Mouse (Mus musculus) lung, adult 2 months (tissue): ENCODE measurements around the gene Zfp334. TPM values are rescaled to one million over a fixed set of nuclear protein-coding genes. Genes with fewer than 3 reads are reported as not detected.
A peak's percentile ranks its signal among the peaks of the same experiment; 100 is the strongest.

ENCODE experiments used
- DNase-seq: peaks from one replicate; pipeline ENCODE4 v3.0.0; 2022
- H3K4me1 ChIP-seq: fragments of 200-500 bp; 2 replicates; pipeline ENCODE4 v1.6.1; 2011; ENCODE audit warnings: low read length; ENCODE audit not compliant: control insufficient read depth, insufficient read depth
- H3K4me3 ChIP-seq: fragments of 200-500 bp; replicated peaks from 2 replicates; pipeline ENCODE3; 2011; ENCODE audit warnings: low read depth, mild to moderate bottlenecking, control low read depth, low read length; ENCODE audit errors: extremely low read depth
- CTCF ChIP-seq: fragments of 200-500 bp; IDR thresholded peaks from 2 replicates; pipeline ENCODE4 v1.5.1; 2011; ENCODE audit warnings: mild to moderate bottlenecking, low read length, control low read depth; ENCODE audit not compliant: insufficient read depth
- POLR2A ChIP-seq: fragments of 200-500 bp; IDR thresholded peaks from 2 replicates; pipeline ENCODE4 v1.6.1; 2011; ENCODE audit warnings: low read depth, mild to moderate bottlenecking, control low read depth, low read length, borderline replicate concordance; ENCODE audit errors: extremely low read depth
- WGBS: fragments of 180-500 bp; shearing (Covaris S2); methylation state at CpG from one replicate; pipeline ENCODE4 v1.1.7; 2018; 5-methylcytosine and 5-hydroxymethylcytosine counted together
- polyA plus RNA-seq: library from polyadenylated mRNA; depleted of rRNA; stranded (reverse); fragments of >200 nt; gene quantifications from 2 replicates; pipeline ENCODE4 v1.2.3, GENCODE M21; 2012

Gene Zfp334
- polyA plus RNA-seq, 1 experiment = 3.5 TPM

DNA sequence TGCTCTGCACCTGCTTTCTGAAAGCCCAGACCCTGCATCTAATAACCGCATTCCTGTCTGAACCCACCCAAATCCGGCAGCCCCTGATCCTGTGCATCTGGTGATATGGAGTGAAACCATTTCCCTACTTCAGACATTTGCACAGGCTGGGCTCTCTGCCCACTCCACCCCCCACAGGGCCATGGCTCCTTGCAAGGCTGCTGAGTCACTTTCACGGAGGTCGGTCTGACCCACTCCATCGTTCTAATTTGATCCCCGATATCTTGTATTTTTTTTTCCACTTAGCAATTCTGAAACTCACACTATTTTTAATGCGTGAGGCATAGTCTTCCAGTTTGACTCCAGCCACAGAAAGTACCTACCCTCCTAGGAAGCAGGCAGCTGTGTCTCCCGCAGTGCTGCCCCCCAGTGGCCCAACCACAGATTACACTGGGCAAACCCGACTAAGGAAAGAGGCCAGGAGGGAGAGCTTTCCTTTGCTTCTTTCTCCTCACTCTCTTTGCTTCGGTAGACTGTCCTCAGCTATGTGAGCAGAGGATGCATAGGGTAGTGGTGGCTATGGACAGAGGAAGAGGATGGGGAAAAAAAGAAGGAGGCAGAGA is 19.7 kb upstream of the Zfp334 start:
- 32% methylated on average over 10 of the region's 10 CpGs for WGBS
- TF ChIP-seq POLR2A (no peak), CTCF (peak; percentile 77)
- no peaks in the 10 kb centered on the region for H3K4me1 ChIP-seq
- H3K4me3 ChIP-seq = no peak overlapping the region
- DNase-seq = peak; percentile 76

DNA sequence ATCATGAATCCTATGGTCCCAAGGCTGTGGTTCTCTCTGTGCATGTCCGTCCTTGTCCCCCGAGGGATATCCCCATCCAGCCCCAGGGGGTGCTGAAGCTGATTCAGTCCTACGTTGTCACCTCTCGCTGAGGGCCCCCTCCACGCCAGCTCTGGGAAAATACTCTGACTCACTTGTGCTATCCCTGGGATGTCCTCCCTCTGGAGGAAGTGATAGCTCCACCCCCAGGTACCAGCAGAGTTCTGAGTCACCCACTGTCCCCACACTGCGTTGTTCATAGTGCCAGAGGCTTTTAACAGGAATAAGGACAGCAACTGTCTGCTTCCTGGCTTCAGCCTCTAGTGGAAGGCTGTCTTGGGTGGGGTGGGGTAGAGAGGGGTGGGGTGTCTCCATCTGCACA is 17.3 kb upstream of the Zfp334 start:
- DNase-seq = no peak
- Histone ChIP-seq H3K4me3 (no peak overlapping the region), H3K4me1 (no peaks in the 10 kb centered on the region)
- TF ChIP-seq CTCF (no peak), POLR2A (no peak)
- WGBS = 14% methylated on average over 6 of the region's 6 CpGs

DNA sequence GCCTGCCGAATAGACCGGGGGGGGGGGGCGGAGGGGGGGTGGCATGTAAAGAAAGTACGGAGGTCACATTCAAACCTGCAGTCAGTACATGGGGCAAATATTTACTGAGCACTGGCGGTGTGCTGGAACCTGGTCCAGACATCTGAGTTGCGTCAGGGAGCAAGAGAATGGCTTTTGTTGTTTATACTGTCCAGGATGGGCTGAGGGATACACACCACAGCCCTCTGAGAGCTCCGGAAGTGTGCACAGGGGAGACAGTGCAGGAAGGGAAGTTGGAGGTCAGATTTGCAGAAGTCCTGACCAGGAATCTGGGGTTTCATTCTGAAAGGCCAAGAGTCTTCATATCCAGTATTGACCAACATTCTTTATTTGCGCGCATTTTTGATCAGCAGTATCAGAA is 16.9 kb upstream of the Zfp334 start:
- 19% methylated on average over 9 of the region's 9 CpGs for WGBS
- no peak for TF ChIP-seq POLR2A
- no peak for DNase-seq
- H3K4me1 ChIP-seq = no peaks in the 10 kb centered on the region
- H3K4me3 ChIP-seq = no peak overlapping the region

DNA sequence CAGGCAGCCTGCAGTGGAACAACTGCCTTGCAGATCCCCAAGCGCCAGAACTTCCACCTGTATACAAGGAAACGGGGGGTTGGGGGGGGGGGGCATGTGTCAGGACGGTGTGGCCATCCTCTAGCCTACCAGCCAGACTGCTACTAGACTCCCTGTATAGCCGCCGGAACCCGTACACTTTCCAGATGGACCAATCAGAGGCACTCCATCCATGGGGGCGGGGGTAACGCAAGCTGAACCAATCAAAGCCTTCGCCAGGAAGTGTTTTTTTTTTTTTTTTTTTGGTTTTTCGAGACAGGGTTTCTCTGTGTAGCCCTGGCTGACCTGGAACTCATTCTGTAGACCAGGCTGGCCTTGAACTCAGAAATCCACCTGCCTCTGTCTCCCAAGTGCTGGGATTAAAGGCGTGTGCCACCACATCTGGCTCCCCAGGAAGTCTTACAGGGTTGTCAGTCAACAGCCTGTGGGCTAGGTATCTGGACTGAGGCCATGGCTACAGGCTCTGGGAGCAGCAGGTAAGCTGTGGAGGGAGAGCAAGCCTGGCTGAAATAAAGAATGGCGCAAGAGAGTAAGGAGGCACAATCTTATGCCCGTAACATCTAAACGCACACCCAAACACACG is 10.2 kb upstream of the Zfp334 start:
- TF ChIP-seq POLR2A = no peak
- TF ChIP-seq CTCF = no peak
- H3K4me1 ChIP-seq = no peaks in the 10 kb centered on the region
- DNase-seq = no peak
- 84% methylated on average over 15 of the region's 15 CpGs for WGBS
- no peak overlapping the region for H3K4me3 ChIP-seq

DNA sequence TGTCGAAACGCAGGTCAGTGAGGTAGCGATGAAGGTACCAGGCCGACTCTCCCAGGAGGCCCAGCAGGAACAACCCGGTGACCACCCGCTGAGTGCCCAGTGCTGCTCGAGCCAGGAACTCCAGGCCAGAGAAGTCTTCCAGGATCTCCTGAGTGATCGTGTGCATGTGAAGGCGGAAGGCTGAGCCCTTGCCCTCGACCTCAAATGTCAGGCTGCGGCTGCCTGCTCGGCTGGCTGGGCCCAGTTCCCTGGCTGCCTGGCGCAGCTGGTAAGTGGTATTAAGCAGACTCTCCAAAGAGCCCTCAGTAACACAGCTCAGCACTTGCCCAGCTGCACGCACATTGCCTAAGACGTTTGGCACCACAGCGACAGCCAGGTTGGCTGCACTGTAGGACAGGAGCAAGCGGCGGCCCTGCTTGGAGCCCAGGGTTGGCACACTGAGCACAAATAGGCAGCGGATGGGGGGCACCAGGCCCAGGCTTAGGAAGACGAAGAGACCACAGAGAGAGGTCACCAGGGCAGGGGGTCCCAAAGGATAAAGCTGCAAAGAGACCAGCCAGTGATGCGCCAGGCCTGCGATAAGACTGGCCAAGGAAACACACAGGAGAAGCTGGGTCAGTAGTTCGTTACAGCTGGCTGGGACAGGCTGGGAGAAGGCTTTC is 9.6 kb upstream of the Zfp334 start:
- 61% methylated on average over 23 of the region's 23 CpGs for WGBS
- no peaks in the 10 kb centered on the region for H3K4me1 ChIP-seq
- peak; percentile 16 for DNase-seq
- H3K4me3 ChIP-seq = no peak overlapping the region
- no peak for TF ChIP-seq POLR2A
- no peak for TF ChIP-seq CTCF

DNA sequence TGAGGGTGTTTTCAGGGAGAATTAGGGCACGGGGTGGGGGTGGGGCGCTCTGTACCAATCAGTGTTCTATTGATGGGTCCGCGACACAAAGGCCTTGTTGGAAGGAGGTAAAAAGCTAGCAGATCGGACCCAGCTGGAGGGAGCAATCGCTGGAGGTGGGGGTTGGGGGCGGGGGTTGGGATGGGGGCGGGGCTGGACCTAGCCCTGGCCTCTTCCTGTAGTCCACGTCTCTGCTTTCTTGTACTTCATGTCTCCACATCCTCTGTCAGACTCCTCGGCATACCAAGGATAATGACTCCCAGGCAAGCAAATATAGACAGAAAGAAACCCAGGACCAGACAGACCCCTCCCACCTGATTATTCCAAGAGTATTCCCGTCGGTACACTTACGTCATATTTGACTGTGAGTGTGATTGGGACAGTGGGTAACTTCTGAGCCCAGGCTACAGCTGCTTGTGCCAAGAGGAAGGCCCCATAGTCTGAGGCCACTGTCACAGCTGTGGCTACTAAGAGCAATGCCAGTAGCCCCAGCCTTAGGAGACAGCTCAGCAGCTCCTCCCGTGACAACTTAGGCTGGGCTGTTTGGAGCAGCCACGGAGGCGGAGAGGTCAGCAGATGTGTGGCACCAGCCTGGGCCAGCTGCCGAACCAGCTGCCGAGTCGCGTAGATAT is 8.9 kb upstream of the Zfp334 start:
- DNase-seq = no peak

DNA sequence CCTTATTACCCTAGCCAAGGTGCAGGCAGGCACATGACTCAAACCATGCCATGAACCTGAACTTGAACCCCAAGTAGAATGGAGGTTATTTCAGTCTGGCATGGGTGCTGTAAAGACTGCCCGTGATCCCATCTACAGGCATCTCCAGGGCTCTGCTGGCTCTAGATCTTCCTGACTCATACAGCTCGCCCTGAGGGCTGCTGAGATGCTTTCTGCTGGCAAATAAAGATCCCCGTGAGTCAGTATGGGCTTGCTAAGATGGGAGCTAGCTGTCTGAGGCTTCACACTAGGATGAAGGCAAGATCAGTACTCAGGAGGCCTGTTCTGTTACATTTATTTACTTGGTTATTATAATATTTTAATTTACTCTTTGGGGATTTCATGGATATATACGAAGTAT is 4.1 kb upstream of the Zfp334 start:
- DNase-seq = no peak
- TF ChIP-seq POLR2A = no peak
- no peak for TF ChIP-seq CTCF
- no peaks in the 10 kb centered on the region for H3K4me1 ChIP-seq
- WGBS = 89% methylated on average over 4 of the region's 4 CpGs
- no peak overlapping the region for H3K4me3 ChIP-seq

More for the DNA sequence above, 8.9 kb upstream of the Zfp334 start:
- H3K4me1 ChIP-seq = no peaks in the 10 kb centered on the region
- TF ChIP-seq POLR2A (no peak), CTCF (no peak)
- no peak overlapping the region for H3K4me3 ChIP-seq
- WGBS = 42% methylated on average over 20 of the region's 20 CpGs

DNA sequence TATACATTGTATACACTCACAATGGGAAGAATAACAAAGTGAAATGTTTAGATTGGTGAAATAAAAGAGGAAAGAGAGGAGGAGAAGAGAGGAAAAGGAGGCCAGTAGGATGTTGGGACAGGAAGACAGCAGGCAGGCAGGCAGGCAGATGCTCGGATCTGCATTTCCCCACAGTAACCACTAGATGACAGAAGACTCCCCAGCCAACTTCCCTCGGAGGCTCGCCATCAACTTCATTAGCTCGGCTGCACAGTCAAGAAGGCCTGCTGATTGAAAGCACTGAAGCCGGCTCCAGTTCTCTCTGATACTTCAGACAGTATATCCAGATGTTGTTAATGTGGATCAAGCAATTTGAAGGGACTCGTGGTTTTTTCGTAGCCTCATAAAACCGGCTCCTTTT is 3.5 kb upstream of the Zfp334 start:
- WGBS = 18% methylated on average over 8 of the region's 8 CpGs
- Histone ChIP-seq H3K4me1 (no peaks in the 10 kb centered on the region), H3K4me3 (no peak overlapping the region)
- DNase-seq = no peak
- peak; percentile 87 for TF ChIP-seq CTCF
- no peak for TF ChIP-seq POLR2A

DNA sequence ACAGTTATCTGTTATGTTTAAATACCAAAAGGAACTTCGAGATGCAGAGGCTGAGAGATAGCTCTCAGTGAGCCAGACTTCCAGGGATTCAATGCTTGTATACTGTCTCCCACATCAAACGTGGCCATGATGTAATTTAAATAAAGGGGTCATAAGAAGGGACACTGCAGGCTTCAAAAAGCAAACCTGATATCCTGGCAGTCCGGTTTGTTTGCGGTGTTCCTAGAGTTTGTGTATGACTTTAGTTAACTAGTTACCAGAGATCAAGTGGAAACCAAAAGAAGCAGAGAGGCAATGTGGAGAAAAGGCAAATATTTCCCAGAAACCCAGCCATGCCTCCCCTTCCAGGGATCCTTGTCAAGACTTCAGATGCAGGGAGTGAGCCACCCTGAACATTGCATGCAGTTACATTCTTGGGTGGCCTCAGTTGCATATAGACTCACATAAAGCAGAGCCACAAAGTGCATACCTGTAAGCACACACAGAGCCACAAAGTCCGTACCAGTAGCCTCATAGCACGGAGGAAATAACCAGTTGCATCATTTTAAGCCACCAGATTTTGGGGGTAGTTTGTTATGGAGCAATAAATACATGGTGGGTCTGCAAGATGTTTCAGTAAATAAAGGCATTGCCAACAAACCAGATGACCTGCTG is 1.4 kb upstream of the Zfp334 start:
- no peak for DNase-seq
- 63% methylated on average over 6 of the region's 6 CpGs for WGBS
- no peak for TF ChIP-seq POLR2A
- TF ChIP-seq CTCF = no peak
- no peak overlapping the region for H3K4me3 ChIP-seq
- no peaks in the 10 kb centered on the region for H3K4me1 ChIP-seq
